Mouse (Mus musculus): ENCODE measurements around the gene 2010111I01Rik. TPM values are rescaled to one million over a fixed set of nuclear protein-coding genes. Genes with fewer than 3 reads are reported as not detected.
"Not testable (repeated sequence)": the region's sequence is repeated elsewhere in the genome, so short reads cannot be mapped to it uniquely, and the experiment has no call there.

Gene 2010111I01Rik
- total RNA-seq, 2 experiments from 2014 or later = 154 to 174 TPM

GRCm38 (mm10) chr13:63206396-63206795 lies 241.7 kb downstream of the 2010111I01Rik start:
- DNase-seq = no peak

DNA sequence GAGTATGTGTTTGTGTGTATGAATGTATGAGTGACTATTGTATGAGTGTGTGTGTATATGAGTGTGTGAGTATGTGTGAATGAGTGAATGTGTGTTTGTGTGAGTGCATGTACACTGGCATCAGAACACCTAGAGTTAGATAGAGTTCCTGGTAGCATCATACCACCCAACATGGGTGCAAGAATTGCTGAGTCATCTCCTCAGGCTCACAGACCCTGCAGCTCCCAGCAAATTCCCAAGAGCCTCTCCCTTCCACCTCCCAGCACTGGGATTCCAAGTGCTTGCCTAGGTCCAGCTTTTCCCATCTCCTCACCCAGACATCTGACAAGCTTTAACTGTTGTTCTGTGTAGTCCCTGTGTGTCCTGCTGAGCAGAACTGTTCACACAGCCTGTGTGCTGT lies 251.8 kb downstream of the 2010111I01Rik start:
- DNase-seq = no peak

DNA sequence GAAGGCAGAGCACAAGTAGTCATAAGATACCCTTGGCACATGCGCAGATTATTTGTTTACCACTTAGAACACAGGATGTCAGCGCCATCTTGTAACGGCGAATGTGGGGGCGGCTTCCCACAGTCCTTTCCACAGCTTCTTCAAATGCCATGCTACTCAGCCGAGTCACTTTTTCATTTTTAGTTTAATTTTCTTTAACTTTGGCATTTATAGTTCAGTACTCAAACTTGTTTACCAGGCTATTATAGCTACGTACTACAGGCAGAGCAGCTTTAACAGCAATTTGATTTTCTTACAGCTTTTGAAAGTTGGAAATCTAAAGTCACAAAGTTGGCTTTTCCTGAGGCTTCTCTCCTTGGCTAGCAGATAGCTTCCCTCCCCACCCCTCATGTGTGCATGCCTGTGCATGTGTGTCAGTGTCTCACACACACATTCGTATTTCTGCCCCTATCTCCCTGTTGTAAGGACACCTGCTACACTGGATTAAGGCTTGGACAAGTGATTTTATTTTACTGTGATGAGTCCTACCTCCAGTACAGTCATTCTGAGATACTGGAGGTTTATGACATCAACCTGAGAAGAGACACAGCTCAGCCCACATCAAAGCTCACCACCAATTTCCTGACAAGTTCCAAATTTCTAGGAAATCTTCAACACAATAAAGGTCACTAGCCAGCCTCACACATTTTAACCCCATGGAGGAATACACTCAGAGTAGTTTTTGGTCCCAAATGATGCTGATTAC lies 258.5 kb downstream of the 2010111I01Rik start:
- DNase-seq = no peak

- DNase-seq = no peak
Observed at GRCm38 (mm10) chr13:63225796-63226583, 261.3 kb downstream of the 2010111I01Rik start.

- DNase-seq = no peak
Observed at GRCm38 (mm10) chr13:63227785-63228184, 263.1 kb downstream of the 2010111I01Rik start.

- no peak for DNase-seq
Observed at GRCm38 (mm10) chr13:63230955-63231701, 266.4 kb downstream of the 2010111I01Rik start.

- DNase-seq = no peak
Observed at GRCm38 (mm10) chr13:63231702-63232070, 267.0 kb downstream of the 2010111I01Rik start.

- no peak for DNase-seq
Observed at GRCm38 (mm10) chr13:63232558-63232957, 267.9 kb downstream of the 2010111I01Rik start.

DNA sequence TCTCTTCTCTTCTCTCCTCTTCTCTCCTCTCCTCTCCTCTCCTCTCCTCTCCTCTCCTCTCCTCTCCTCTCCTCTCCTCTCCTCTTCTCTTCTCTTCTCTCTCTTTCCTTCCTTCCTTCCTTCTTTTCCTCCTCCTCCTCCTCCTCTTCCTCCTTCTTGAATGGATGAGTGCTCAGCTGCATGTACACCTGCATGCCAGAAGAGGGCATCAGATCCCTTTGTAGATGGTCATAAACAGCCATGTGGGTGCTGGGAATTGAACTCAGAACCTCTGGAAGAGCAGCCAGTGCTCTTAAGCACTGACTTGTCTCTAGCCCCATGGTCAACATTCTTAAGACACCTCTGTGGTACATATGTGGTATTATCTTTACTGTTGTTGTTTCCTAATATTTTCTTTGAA lies 269.8 kb downstream of the 2010111I01Rik start:
- not testable (repeated sequence) for DNase-seq

DNA sequence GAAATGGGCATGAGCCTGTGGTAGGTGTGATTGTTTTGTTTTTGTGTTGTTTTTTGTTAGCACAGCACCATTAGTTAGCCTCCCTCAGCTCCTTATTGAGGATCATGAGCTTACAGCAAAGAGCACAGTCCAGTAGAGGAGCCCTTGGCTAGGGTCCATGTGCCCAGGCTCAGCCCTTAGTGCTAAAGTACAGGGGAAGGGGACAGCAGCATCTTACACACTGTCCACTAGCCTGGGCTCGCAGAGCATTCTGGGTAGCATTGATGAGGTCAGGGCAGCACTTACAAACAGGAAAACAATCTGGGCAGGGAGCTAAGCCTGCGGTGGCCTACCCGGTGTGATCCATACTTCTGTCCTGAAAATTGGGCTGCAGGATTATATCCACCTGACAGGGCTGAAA lies 270.9 kb downstream of the 2010111I01Rik start:
- DNase-seq = no peak

DNA sequence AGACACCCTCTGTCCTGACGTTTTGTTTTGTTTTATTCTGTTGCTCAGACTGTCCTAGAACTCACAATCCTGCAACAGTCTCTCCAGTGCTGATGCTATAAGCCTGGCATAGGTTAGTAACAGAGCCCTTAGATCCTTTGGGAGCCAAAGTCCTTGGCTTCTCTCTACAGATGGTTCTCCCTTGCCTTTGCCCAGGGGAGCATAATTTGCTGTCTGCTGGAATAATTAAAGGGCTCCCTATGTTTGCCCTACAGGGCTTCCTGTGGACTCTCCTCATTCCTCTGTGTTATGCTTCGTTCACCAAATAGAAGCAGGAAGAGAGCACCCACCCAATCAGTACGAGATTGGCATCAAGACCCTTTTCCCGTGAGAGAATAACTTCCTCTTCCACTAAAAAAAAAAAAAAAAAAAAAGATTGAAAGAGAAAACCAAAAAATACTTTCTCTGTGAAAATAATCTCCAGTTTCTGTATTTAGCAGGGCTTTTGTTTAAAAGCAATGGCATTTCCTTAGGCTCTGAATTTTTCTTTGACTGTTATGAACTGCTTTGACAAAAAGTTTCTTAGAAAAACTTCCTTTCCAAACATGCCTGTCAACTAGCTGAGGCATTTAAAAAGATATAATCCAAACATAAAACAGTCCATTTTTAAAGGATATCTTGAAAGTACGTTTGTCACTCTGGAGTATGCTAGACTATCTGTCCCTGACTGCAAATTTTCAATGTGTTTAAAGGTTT lies 271.6 kb downstream of the 2010111I01Rik start:
- DNase-seq = no peak

- no peak for DNase-seq
Observed at GRCm38 (mm10) chr13:63238045-63238444, 273.4 kb downstream of the 2010111I01Rik start.

DNA sequence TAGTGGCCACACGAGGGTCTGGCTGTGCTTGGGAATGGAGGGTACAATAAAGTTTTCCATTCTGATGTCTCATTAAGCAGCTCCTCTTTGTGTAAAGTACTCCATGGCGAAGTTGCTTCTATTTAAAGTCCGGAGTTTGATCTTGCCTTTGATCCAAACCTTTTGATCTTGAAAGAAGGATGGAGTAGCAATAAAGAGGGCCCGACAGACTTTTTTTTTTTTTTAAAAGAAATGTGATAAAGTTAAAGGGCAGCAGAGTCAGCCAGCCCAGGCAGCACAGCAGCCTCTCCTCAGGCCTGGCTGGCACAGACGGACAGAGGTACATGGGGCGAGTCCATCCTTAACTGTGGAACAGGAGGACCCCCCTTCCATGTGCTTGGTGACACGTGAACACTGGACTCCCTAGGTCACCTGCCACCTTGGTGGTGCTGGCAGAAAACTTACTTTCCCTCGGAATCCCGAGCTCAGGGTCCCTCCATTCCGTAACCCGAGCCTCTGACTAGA lies 274.7 kb downstream of the 2010111I01Rik start:
- DNase-seq = no peak

- DNase-seq = peak; percentile 91
Observed at GRCm38 (mm10) chr13:63239877-63240671, 275.4 kb downstream of the 2010111I01Rik start.

GRCm38 (mm10) chr13:63240835-63241234 lies 276.1 kb downstream of the 2010111I01Rik start:
- DNase-seq = peak; percentile 54

- DNase-seq = no peak
Observed at GRCm38 (mm10) chr13:63241665-63242064, 277.0 kb downstream of the 2010111I01Rik start.

DNA sequence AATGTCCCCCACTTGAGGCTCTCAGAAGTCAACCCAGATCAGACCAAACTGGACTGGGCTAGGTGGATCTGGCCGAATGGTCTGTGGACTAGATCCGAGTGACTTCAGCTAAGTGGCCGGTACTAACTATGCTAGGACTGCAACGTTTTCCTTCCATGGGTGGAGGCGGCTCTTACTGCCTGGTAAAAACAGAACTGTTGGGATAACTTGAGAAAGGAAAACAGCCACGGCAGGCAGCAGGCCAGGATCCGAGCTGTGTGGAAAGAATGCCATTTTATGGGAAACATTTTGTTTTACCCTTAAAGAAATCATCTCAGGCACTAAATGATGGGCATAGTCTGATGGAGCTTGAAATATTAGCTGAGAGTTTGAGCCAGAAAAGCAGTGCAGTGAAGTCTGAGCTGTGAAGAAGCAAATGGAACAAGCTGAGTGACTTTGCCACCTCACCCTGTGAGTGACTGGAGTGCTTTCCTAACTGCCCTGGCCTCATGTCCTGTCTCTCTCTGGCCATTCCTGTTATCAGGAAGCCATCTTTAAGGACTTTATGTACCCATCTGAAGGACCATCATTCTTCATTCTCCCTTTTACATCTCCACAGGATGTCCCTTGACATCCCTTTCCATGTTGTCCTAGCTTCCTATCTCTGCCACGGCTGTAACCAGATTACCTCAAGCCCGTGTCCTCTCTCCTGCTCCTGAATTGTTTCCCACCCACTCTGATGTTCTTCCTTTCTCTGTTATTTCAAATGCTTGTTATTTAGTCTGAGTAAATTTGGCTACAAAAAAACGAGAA lies 277.9 kb downstream of the 2010111I01Rik start:
- DNase-seq = peak; percentile 52

DNA sequence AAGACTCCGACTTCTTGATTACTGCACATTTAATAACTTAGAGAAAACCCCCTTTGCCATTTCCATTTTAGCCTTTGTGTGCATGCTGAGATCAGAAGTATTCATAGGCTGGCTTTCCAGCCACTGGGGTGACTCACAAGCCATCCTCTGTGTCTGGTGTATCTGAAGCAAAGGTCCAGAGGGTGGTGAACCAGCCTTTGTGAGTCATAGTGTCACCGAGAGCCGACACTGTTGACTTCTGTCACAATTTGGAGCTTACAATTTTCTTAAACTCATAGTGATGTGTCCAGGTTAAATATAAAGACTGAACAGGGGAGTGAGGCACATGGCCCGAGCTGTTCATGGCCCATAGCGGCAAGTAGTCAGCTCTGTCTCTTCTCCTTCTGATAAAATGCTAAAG lies 278.9 kb downstream of the 2010111I01Rik start:
- no peak for DNase-seq

DNA sequence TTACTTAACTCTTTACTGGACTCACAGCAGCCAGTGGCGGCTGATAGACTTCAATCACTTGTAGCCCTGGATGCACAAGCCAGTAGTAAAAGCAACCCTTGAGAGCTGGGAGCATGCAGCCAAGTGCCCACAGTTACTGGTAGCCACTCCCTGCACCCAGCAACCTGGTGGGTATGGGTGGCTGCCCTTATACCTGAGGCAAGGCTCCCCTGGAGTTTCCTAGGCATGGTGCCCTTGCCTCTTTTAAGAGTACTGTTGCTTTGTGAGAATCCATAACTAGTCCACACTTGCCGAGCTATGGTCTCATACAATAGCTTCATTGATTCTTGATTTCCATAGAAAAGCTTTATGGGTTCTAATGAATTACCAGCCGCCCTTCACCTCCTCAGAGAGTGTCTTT lies 279.7 kb downstream of the 2010111I01Rik start:
- DNase-seq = no peak

DNA sequence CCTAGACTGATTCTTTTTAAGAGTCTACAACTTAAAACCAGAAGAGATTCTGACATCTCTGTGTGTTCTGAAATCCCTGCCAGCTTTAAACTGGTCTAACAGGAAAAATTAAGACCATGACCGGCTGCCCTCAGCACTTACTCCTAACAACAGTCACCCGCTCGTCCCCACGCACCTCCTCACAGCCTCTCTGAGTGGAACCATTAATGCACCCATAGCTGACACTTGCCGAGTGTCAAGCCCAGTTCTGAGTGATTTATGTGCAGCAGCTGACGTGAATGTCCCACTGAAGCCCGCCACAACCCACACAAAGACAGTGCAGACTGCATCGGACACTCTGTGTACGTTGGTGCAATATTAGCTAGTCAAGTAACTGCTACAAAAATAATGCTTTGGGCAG lies 280.5 kb downstream of the 2010111I01Rik start:
- no peak for DNase-seq

All from heart, postnatal 4 days (tissue).